Mouse (Mus musculus): ENCODE data around the gene Lamtor1.
"Not testable (repeated sequence)": the region's sequence is repeated elsewhere in the genome, so short reads cannot be mapped to it uniquely, and the experiment has no call there.

Lamtor1 gene

DNA sequence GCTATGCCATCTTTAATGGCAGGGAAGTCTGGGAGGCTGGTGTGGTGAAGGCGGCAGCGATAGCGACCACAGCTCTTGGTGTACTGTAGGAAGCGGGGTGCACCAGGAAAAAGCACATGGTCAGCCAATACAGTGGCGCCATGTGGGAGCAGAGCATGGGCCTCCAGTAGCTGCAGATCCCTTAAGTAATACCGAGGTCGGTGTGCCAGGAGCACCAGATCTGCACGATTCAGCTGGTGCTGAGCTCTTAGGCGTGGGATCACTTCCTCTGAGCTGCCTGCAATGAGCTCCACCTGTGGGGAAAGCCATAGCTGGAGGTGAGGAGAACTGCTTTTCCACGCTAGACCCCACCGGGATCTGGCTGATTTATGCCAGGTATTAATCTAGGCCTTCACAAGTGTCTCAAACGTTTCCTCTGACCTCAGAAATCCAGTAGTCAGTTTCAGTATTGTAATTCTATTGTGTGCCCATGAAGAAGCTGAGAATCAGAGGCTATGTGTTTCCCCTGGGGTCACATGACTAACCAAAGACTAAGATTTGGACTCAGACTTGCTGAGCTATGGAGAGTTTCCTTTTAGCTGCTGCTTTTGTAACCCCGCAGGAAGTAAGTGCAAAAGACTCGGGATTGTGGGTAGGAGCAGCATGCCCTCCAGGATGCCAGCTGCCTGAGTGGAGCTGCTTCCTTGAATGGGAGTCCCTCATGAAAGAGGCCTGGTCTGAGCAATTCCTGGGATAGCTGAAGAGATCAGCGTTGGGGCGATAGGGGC lies 5.2 kb upstream of the Lamtor1 start:
- DNase-seq = no peak

DNA sequence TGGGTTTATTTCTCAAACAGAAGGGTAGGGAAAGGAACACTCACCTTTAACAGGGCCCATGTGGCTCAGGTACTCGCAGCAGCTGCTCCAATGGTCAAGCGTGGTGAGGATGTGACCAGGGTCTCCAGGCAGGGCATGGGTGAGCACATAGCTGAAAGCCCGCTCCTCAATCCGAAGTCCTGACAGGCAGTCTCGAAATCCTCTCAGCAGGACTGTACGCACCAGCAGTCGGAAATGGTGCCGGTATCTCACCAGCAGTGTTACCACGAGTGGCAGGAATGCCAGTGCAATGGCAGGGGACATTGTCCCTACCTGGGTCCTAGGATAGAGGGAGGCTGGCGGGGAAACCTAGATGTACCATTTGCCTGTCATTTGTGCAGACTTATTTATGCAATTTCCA lies 3.7 kb upstream of the Lamtor1 start:
- DNase-seq = no peak

DNA sequence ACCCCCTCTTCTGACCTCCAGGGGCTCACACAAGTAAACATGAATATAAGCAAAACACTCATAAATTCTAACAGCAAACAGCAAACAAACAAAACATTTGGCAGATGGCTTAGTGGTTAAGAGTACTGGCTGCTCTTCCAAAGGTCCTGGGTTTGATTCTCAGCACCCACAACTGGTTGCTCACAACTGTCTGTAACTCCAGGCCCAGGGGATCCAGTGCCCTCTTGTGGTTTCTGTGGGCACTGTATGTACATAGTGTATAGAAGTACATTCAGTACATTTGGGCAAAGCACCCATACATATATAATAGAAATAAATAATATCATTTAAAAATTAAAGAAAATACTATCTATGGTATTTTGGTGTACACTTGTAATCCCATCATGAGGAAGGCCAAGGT lies 2.9 kb upstream of the Lamtor1 start:
- no peak for DNase-seq

DNA sequence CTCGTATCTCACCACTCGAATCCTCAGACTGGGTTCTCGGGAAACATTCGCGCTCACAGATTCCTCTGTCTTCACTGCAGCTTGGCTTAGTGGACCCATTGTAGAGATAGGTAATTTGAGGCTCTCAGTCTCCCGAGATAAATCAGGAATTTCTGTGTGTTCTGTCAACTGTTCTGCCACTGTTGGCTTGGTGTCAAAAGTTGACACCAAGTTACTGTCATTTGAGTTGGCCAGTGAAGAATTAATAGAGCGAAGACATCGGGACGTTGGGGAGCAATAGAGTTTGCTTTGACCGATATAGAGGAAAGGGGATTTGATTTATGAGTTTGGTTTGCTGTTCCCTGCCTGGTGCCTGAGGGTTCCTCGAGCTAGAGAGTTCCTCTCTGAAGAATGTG lies 580 bp downstream of the Lamtor1 start, which contains the start of gene Tomt:
Tomt (minus strand) TSS at position 73 of the 395 bp plus-strand sequence.
- DNase-seq = no peak

DNA sequence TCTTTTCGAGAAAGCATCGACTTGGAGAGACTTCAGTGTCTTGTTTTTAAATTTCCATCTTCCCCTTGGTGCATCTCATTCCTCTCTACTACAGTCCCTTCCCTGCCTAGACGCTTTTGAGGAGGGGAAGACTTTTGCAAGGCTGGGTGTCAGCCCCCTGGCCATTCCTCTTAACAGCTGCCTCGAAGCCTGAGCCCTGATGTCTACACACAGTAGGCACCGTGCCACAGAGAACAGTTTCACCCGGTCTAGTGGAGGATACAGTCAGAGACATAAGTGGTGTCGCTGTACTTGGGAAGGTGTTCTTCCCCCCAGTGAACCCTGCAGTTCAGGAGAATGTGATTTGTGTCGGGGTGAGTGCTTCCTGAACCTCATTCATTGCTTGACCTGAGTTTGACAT lies 992 bp downstream of the Lamtor1 start:
- peak in 1 of 2 experiments; percentile 53 for DNase-seq

DNA sequence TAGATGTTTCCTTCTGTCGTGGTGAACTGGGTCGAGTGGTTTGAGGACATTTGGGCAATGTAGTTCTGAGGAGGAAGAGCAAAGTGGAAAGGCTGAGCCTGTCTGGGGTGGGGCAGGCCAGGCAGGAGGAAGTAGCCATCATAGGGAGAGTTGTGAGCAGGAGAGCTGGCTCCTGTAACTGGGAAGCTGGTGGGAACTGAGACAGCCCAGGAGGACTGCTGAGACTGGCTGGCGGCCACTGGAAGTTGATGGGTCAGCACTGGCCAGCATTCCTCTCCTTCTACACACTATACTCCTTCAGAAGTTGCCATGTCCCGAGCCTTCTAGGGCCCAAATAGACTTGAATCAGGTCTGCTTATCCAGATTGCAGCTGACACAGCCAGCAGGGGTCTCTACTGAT lies 2.7 kb downstream of the Lamtor1 start:
- peak; percentile 40 to 60 for DNase-seq

DNA sequence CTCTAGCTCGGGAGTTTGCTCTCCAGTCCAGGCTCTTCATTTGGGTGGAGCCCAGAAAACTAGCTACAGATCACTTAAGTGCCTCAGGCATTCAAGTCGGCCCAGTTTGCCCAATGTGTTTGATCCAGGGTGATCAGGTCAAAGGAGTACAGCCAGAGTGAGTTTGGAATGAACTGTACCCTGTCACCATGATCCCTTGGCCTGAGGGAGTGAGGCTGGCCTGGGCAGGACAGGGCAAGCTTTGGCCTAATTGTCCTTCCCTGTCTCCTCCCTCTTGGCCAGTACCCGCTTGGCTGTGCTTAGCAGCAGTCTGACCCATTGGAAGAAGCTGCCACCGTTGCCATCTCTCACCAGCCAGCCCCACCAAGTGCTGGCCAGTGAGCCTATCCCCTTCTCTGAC lies 4.4 kb downstream of the Lamtor1 start:
- peak in 1 of 2 experiments; percentile 48 for DNase-seq

GRCm38 (mm10) chr7:101911982-101912381 lies 6.3 kb downstream of the Lamtor1 start:
- DNase-seq = no peak

GRCm38 (mm10) chr7:101918071-101918470 lies 12.4 kb downstream of the Lamtor1 start:
- DNase-seq = peak; percentile 52 to 81

DNA sequence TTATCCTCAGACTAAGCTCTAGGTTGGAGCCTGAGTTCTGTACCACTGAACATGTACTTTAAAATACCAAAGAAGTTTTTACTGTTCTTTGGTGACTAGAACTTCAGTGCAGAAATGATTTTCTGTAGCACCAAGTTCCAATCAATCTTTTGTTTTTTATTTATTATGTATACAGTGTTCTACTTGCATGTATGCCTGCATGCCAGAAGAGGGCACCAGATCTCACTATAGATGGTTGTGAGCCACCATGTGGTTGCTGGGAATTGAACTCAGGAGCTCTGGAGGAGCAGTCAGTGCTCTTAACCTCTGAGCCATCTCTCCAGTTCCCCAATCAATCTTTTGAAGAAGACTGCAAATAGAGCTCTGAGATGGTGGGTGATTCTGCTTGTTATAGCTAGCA lies 20.2 kb downstream of the Lamtor1 start:
- not testable (repeated sequence) for DNase-seq

DNA sequence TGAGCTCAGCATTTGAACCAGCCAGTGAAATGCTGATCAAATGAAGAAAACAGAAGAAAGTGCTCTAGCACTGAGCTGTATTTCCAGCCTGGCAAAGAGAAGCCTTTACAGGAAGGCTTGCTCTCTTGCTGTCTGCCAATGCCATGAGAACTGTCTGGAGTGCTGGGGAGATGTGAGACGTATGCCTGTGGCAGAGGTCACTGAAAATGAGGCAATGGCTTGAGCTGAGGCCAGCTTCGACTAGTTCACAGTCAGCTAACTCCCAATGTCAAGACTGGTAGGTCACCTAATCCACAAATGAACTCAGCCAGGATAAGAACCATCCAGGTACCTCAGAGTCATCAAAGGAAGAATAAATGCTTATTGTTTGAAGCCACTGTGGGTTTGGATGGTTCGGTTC lies 22.4 kb downstream of the Lamtor1 start:
- DNase-seq = no peak

- no peak for DNase-seq
Observed at GRCm38 (mm10) chr7:101932551-101932950, 26.8 kb downstream of the Lamtor1 start.

- peak in 1 of 2 experiments; percentile 29 for DNase-seq
Observed at GRCm38 (mm10) chr7:101933300-101933699, 27.6 kb downstream of the Lamtor1 start.

GRCm38 (mm10) chr7:101933751-101934240 lies 28.1 kb downstream of the Lamtor1 start, which contains the start of the genes Lrrc51 and Numa1:
TSS of gene Lrrc51 (minus strand) at chr7:101933895.
TSS of gene Numa1 (plus strand) at chr7:101934111.
- DNase-seq = peak; percentile 97 to 98

DNA sequence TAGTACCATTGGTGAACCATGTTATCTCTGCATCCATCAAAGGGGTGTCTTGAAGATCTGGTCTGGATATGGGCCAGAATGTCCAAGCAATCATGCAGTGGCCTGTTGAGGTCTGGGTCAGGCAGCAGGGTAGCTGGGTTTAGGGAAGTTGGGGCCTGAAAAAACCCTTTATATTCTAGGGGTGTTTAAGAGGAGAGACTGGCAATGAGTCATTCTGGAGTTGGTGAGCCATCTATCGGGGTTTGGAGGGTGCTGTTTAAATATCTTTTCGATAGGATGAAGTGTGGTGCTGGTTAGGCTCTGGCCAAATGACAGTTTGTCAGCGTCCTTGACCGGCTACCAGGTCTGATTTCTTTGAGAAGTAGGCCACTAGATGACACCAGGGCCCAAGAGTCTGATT lies 30.3 kb downstream of the Lamtor1 start:
- DNase-seq = no peak

DNA sequence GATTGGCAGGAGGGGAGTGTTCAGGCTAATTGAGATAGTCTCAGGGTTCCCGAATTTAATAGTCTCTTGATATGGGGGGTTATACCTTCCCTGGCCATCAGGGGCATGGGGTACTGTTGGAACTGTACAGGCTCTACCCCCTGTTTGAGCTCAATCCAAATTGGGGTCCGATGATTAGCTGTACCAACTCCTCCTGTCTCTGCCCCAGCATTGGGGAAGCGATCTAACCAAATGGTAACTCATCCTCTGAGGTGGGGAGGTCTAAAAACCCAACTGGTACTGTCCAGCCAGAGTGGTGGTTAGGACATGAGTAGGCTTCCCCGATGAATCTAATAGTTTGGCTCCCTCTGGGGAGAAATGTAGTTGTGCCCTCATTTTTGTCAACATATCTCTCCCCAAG lies 31.3 kb downstream of the Lamtor1 start:
- DNase-seq = no peak

DNA sequence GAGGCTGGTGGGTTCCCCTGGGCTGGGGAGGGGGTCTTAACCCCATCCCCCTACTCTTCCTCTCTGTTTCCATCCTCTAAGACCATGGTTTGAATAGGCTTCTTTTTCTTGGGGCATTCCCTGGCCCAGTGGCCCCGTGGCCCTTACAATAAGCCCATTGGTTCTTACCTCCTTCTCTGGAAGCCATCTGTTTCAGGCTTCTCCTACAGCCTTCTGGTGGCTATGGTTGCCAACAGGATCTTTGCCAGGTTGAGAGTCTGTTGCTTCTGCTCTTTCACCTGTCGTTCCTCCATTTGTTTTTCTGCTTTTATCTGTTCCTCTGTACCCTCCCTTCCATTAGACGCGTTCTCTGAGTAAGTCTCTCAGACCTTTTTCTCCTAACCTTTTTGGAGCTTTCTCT lies 31.9 kb downstream of the Lamtor1 start:
- DNase-seq = no peak

- DNase-seq = no peak
Observed at GRCm38 (mm10) chr7:101938348-101938747, 32.6 kb downstream of the Lamtor1 start.

- DNase-seq = peak; percentile 47 to 71
Observed at GRCm38 (mm10) chr7:101939758-101940157, 34.1 kb downstream of the Lamtor1 start.

GRCm38 (mm10) chr7:101949008-101949407 lies 43.3 kb downstream of the Lamtor1 start:
- DNase-seq = not testable (repeated sequence)

GRCm38 (mm10) chr7:101951648-101952047 lies 45.9 kb downstream of the Lamtor1 start:
- DNase-seq = no peak

DNA sequence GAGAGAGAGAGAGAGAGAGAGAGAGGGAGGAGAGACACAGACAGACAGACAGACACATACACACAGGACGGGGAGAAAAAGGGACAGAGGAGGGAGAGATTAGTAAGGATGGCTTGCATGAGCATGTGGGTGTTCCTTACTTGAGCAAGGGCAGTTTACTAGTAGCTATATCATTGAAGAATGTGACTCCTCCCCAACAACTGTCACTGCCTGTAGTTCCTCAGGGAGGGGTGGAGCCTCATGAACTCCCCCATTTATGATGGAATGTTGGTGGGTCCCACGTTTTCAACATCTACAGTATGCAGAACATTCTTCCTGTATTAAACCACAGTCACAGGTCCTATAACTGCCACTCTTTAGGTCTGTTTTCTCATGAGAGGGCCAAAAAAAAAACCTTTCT lies 46.4 kb downstream of the Lamtor1 start:
- no peak for DNase-seq

- DNase-seq = no peak
Observed at GRCm38 (mm10) chr7:101954163-101954562, 48.5 kb downstream of the Lamtor1 start.

DNA sequence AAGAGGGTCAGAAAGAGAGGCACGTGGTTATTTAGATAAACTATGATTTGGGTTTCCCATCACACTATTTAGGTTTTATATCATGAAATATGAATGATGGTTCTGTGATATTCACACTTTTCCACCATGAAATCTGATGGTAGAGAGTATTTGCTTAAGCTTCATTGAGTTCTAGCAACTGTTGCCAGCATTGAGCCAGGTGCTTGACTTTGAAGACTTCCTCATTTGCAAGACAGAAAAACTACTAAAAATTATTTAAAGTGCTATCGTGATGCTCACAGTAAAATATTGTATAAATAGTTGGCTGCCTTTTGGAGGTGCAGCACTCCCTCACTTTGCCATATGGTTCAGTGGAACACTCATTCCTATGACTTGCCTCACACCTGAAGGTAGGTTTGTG lies 49.6 kb downstream of the Lamtor1 start:
- DNase-seq = no peak

DNA sequence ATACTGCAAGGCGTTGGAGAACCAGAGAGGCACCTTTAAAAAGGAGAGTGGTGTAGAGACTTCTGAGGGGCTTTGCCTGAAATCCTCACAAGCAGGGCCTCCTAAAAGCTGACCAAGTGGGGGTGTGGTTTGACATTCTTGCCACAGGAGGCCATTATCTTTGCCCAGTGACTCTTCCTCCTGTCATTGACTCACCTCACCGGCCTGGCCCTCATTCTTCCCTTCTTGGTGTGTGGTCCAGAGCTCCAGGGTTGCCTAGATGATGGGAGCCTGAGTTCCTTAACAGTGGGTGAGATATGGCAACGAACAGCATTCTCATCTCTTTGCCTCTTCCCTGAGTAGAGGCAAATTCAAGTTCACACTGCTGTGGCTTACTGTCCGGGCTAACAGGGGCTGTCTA lies 50.2 kb downstream of the Lamtor1 start:
- DNase-seq = no peak

All from kidney, postnatal 25 days (tissue).